Mouse (Mus musculus): Measurements from ENCODE around the gene Ppox.

DNA sequence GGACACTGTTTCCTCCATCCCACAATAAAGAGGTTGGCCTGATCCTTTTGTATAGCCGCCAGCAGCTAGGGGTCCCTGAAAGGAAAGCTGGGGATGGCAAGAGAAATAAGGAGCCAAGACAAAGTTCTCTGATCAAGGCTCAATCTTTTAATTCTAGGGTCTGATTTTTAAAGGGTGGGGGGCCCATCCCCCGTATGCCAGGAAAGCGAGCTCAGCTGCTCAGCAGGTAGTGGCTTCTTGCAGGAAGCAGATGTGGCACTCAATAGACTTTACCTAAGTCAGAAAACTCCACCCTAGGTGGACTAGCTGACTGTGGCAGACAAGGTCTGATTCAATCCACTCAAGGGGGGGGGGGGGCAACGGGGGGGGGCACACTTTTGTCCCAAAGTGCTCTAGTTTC lies 54.2 kb downstream of the Ppox start:
- no peak for TF ChIP-seq CTCF (IDR thresholded peaks at IDR 0.05; ENCODE audit: borderline replicate concordance, insufficient read depth, low read length)
- TF ChIP-seq POLR2A (IDR thresholded peaks at IDR 0.05; ENCODE audit: low read depth, low read length): no peak

Measured in embryonic fibroblast, embryonic 13.5 days (primary cell).